Mouse (Mus musculus) frontal cortex, adult 2 months (tissue): Measurements from ENCODE around the gene Msantd3. TPM values are rescaled to one million over a fixed set of nuclear protein-coding genes. Genes with fewer than 3 reads are reported as not detected.

ENCODE experiments used
- DNase-seq, 2 experiments: peaks; one replicate each; pipeline ENCODE4 v3.0.0; 2022; ENCODE audit warnings: low spot score in 1 of 2; ENCODE audit errors: extremely low spot score in 1 of 2
- polyA plus RNA-seq: library from polyadenylated mRNA; depleted of rRNA; stranded (reverse); fragments of >200 nt; gene quantifications from 2 replicates; pipeline ENCODE4 v1.2.3, GENCODE M21; 2012

Gene Msantd3
- polyA plus RNA-seq, 1 experiment, result 24.8 TPM

- no peak for DNase-seq
Measured at GRCm38 (mm10) chr4:48552486-48553064, 12.8 kb downstream of the Msantd3 start.

- no peak for DNase-seq
Measured at GRCm38 (mm10) chr4:48554132-48554531, 14.4 kb downstream of the Msantd3 start.

- peak in 1 of 2 experiments; percentile 69 for DNase-seq
Measured at GRCm38 (mm10) chr4:48555729-48556128, 16.0 kb downstream of the Msantd3 start.

- DNase-seq, result no peak
Measured at GRCm38 (mm10) chr4:48559652-48560051, 19.9 kb downstream of the Msantd3 start.

GRCm38 (mm10) chr4:48561824-48562223, 22.1 kb downstream of the Msantd3 start:
- no peak for DNase-seq

- DNase-seq, result no peak
Measured at GRCm38 (mm10) chr4:48564962-48565361, 25.2 kb downstream of the Msantd3 start.

- DNase-seq, result no peak
Measured at GRCm38 (mm10) chr4:48576361-48576760, 36.6 kb downstream of the Msantd3 start.

GRCm38 (mm10) chr4:48577831-48578230, 38.1 kb downstream of the Msantd3 start:
- DNase-seq, result no peak

- DNase-seq, result no peak
Measured at GRCm38 (mm10) chr4:48578399-48578798, 38.7 kb downstream of the Msantd3 start.

- no peak for DNase-seq
Measured at GRCm38 (mm10) chr4:48579475-48580110, 39.9 kb downstream of the Msantd3 start.

GRCm38 (mm10) chr4:48581201-48581600, 41.5 kb downstream of the Msantd3 start:
- no peak for DNase-seq

GRCm38 (mm10) chr4:48581993-48582392, 42.3 kb downstream of the Msantd3 start:
- DNase-seq, result no peak

GRCm38 (mm10) chr4:48582941-48583340, 43.2 kb downstream of the Msantd3 start:
- DNase-seq, result no peak

- DNase-seq, result no peak
Measured at GRCm38 (mm10) chr4:48584421-48585240, 44.9 kb downstream of the Msantd3 start, which contains the start of gene Tmeff1. Gene Tmeff1 (plus strand): TSS chr4:48585174.

- DNase-seq, result no peak
Measured at GRCm38 (mm10) chr4:48585241-48586098, 45.7 kb downstream of the Msantd3 start.

GRCm38 (mm10) chr4:48586099-48586821, 46.5 kb downstream of the Msantd3 start:
- no peak for DNase-seq

- no peak for DNase-seq
Measured at GRCm38 (mm10) chr4:48587526-48587925, 47.8 kb downstream of the Msantd3 start.

- no peak for DNase-seq
Measured at GRCm38 (mm10) chr4:48588576-48588975, 48.8 kb downstream of the Msantd3 start.

GRCm38 (mm10) chr4:48590862-48591261, 51.1 kb downstream of the Msantd3 start:
- no peak for DNase-seq

- no peak for DNase-seq
Measured at GRCm38 (mm10) chr4:48591390-48591789, 51.7 kb downstream of the Msantd3 start.
